Mouse (Mus musculus) retina, postnatal 1 day (tissue): ENCODE measurements around the gene Hesx1.
"Not testable (repeated sequence)": the region's sequence is repeated elsewhere in the genome, so short reads cannot be mapped to it uniquely, and the experiment has no call there.

Experiments
- DNase-seq: peaks from one replicate; pipeline ENCODE4 v3.0.0-alpha.2; 2012

Hesx1 gene

DNA sequence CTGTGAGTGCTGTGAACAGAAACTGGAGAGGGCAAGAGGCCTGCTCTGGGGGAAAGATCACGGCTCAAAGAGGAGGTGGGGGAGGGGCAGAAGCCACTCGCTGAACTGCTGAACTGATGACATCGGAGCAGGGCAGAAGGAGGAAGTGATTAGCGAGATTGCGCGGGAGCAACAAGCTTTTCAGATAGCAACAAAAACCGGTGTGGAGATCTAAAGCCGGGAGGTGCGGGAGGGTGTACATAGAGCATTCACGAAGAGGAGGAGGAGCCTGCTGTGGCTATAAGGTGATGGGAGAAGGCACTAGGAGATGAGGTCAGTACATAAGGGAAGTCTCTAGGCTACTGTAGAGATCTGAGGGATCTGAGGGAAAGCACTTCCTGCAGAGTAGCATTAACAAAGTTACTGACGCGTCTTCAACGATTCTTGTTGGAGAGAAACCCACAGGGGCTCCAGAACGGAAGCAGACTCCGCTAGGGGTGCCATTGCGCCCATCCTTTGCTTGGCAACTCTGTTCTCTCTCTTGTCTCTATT lies at the start of gene Hesx1:
Hesx1 (plus strand) TSS at position 206 of the 531 bp plus-strand sequence.
- DNase-seq: peak; percentile 78

- not testable (repeated sequence) for DNase-seq
Observed at GRCm38 (mm10) chr14:26956139-26956538, 38.1 kb upstream of the Hesx1 start.

DNA sequence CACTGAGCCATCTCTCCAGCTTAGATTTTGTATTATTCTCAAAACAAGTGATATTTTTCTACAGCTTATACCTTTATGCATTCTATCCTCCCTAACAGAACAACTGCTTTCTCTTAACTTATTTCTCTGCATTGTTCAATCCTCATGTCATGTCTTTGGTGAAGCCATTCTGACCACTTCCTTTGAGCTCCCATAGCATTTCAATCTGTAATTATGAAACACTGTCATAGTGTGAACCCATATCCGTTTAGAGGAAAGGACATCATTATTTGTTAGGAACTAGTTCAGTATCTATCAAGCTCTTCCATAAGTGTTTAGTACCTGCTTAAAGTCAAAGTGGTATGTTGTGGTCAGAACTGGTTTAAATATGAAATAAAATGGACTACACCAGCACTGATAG lies 33.7 kb upstream of the Hesx1 start:
- DNase-seq: no peak

DNA sequence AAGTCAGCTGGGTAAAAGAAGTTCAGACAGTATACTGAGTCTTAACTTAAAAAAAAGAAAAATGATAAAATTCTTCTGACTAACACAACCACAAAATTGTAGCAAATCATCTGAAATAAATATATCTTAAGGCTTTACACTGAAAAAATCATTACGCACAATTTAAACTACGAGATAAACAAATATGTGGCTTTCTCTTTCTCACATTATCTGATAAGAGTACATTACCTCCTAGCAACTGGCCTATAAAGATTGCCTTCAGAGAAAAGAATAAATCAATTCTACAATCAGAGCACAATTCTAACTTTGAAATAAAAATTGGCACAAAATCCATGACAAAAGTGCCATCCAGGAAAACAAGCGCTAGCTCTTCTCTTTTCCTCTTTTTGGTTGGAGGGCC lies 25.1 kb upstream of the Hesx1 start:
- no peak for DNase-seq

GRCm38 (mm10) chr14:26969856-26970407 lies 24.3 kb upstream of the Hesx1 start:
- DNase-seq: peak; percentile 85

DNA sequence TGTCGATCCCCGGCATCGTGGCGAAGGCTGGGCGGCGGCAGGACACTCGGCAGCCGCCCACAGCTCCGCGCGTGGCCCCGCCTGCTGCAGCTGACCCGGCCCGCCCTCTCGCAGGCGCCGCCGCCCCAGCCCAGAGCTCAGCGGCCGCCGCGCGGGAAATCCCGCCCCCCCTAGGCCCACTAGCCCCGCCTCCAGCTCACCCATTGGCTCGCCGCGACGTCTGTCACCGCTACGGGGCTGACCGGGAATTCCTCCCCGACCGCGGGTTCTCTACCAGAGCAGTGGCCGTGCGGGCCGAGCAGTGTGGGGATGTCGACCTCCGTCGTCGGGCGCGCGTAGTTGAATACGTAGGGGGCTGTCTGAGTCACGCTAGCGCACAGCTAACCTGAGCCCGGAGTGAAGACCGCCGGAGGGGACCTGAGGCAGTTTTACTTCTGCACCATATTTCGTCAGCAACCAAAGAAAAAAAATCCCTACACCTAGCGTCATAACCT lies 23.7 kb upstream of the Hesx1 start:
- DNase-seq: peak; percentile 96

DNA sequence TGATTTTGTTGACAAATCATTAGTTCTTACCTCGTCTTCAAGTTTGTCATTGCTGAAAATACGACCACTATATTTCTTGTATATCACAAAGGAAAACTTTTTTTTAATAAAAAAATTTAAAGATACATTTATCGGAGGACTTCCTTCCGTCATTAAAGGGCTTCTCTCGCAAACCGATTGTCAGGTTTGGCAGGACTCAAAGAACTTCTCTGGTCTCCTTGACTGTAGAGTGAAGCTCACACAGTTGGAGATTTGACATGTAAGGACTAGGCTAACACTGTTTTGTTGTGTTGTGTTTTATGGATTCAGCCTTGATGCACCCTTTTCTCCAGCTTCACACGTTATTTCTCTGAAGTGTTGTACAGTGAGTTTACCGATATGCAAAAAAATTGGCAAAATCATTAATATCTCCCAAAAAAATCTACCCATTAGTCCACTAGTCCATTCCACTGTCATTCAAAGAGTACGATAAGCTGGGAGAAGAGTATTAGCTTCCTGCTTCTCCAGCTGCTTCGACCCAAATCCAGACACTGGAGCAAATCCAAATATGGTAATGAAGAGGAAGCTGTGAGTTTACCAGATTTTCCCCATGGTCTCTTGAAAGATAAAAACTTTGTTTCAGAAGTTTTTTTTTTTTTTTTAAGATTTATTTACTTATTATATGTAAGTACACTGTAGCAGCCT lies 23.0 kb upstream of the Hesx1 start, which contains the start of gene Appl1:
Appl1 (minus strand) TSS at position 127 of the 684 bp plus-strand sequence.
- peak; percentile 51 for DNase-seq

- DNase-seq: no peak
Observed at GRCm38 (mm10) chr14:26973089-26973488, 21.1 kb upstream of the Hesx1 start.

GRCm38 (mm10) chr14:26975490-26975889 lies 18.7 kb upstream of the Hesx1 start:
- DNase-seq: no peak

GRCm38 (mm10) chr14:26976212-26976611 lies 18.0 kb upstream of the Hesx1 start:
- DNase-seq: no peak

- DNase-seq: no peak
Observed at GRCm38 (mm10) chr14:26977500-26977899, 16.7 kb upstream of the Hesx1 start.

DNA sequence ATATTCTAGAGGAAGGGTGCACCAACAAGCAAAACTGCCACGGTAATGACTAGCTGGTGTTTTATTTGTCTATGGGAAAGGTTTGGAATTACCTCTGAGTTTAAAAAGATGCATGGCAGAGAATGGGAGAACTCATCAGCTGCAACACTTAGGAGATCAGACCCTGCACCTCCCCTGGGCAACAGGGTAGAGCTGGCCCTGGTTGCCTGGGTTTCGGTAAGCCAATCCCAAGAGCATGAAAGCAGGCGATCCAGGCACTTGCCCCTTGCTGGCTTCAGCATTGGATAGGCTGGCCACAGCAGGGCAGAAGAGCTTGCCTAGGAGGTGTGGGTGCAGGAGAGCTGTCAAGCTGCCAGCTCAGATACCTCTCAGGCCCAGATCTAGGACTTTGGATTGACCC lies 14.4 kb upstream of the Hesx1 start:
- no peak for DNase-seq

GRCm38 (mm10) chr14:26981021-26981420 lies 13.2 kb upstream of the Hesx1 start:
- no peak for DNase-seq

DNA sequence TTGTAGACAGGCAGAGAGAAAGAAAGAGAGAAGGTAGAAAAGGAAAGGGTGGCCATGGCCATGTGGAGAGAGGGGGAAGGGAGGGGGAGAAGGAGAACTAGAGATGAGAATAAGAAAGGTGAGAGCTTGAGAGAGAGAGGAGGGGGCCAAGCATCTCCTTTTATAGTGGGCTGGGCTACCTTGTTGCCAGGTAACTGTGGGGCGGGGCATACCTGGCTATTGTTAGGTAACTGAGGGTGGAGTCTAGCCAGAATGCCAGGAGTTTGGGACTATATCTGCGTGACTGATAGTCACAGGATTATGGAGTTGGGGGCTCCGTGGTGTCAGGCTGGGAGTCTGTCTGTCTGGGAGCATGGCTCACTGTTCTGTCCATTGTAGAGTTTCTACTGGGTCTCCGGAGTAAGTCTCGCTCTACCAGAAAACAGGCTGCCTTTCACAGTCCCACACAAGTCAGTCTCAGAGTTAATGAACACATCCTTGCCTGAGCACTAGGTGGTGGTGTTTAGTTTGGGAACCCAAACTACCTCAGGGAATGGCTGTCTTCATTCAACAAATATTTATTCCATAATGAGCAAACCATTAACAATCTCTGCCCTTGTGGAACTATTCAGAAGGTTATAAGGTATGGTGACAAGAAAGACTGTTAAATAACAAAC lies 12.6 kb upstream of the Hesx1 start:
- DNase-seq: no peak

GRCm38 (mm10) chr14:26982150-26982530 lies 12.1 kb upstream of the Hesx1 start:
- no peak for DNase-seq

GRCm38 (mm10) chr14:26988694-26989093 lies 5.5 kb upstream of the Hesx1 start:
- DNase-seq: no peak

GRCm38 (mm10) chr14:26991622-26992021 lies 2.6 kb upstream of the Hesx1 start:
- peak; percentile 24 for DNase-seq

- no peak for DNase-seq
Observed at GRCm38 (mm10) chr14:26993427-26993826, 789 bp upstream of the Hesx1 start.

- DNase-seq: no peak
Observed at GRCm38 (mm10) chr14:26996257-26996656, 2.0 kb downstream of the Hesx1 start.

DNA sequence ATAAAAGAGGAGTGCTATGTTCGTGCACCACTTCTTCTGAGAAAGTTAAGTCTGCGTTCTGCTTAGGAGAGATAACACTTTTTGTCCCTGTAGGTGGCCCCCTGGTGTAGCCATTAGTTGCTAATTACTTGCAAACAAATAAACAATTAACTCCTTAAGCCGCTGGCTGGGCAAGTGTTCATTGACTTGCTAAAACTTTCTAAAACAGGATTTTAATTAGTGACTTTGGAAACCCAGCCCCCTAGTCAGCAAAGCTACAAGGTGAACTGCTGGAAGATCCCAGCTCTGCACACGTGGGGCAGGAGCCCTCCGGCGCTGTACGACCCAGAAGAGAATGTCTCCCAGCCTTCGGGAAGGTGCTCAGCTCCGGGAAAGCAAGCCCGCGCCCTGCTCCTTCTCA lies 6.2 kb downstream of the Hesx1 start:
- peak; percentile 37 for DNase-seq

- no peak for DNase-seq
Observed at GRCm38 (mm10) chr14:27004906-27005305, 10.7 kb downstream of the Hesx1 start.

- peak; percentile 50 for DNase-seq
Observed at GRCm38 (mm10) chr14:27005937-27006336, 11.7 kb downstream of the Hesx1 start.

DNA sequence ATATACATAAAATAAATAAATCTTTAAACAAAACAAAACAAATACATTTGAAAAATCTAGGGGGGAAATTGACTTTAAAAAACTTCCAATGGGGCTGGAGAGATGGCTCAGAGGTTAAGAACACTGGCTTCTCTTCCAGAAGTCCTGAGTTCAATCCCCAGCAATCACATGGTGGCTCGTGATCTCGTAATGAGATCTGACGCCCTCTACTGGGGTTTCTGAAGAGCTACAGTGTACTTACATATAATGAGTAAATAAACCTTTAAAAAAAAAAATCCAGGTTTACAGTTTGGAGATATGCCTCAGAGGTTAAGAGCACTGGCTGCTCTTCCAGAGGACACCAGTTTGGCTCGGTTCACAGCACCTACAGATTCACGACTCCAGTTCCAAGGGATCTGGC lies 17.3 kb downstream of the Hesx1 start:
- no peak for DNase-seq

- DNase-seq: no peak
Observed at GRCm38 (mm10) chr14:27013658-27014057, 19.4 kb downstream of the Hesx1 start.
